Mouse (Mus musculus): ENCODE results near the gene Tspan5. TPM values are rescaled to one million over a fixed set of nuclear protein-coding genes. Genes with fewer than 3 reads are reported as not detected.

Gene Tspan5
- polyA plus RNA-seq, 1 experiment: 3.4 TPM

DNA sequence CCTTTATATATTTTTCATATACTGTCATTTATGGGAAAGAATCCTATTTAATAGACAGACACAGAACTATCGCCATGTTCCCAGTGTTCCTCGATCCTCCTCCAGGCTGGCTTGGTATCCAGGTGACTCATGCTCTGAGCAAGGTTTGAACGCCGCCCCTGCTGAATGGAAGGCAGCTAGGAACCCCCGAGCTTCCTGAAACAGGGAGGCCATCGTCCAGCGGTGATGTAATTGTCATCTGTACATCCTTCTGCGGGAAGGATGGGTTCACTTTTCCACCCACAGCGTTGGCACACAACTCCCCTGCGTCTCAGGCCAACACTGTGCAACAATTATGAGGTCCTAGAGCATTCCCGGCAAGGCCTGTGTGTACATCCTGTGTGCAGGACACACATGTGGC, 92.2 kb downstream of the Tspan5 start:
- Histone ChIP-seq H3K4me1 (no peaks in the 10 kb centered on the region), H3K4me3 (replicated peaks) (no peak overlapping the region), H3K36me3 (replicated peaks; ENCODE audit: low read length) (no peaks in the 10 kb centered on the region), H3K9me3 (peaks cover 13% of the 10 kb centered on the region), H3K27me3 (replicated peaks) (no peaks in the 10 kb centered on the region)
- no peak for TF ChIP-seq FLI1 (IDR thresholded peaks at IDR 0.05; ENCODE audit: low read length)

DNA sequence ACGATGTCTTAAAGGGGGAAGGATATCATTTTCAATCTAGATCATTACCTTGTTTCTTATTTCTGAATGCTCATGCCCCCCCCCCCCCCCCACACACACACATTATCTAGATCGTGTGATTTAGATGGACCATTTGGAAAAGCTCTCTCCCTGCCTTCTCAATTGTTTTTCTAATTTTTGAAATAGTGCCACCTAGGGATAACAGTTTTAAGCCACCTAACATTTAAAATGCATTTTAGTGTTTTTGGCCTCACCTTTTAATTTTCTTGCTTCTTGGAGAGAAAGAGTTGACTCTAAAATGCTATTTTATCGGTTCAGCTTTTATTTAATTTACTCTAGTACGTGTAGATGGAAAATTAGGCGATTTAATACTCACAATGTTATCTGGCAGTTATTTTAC, 94.9 kb downstream of the Tspan5 start:
- no peak for TF ChIP-seq GATA1 (IDR thresholded peaks at IDR 0.05; ENCODE audit: borderline replicate concordance, low read length)
- TF ChIP-seq FLI1 (IDR thresholded peaks at IDR 0.05; ENCODE audit: low read length): no peak

DNA sequence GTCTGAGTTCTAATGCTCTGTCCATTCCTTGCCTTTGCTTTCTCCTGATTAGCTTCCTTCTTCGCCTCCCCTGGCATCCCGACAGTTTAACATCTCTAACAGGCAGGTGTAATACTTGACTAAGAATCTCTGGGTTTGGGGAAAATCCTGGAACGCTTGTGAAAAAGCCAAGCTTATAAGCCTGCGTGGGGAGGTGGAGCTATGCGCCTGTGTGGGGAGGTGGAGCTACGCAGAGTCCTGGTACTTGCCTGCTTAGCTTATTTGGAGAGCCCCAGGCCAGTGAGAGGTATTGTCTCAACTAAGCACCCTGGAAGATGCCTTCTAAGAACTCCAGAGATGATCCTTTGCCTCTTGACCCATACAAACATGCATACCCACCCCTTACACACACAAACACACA, 95.7 kb downstream of the Tspan5 start:
- TF ChIP-seq GATA1 (IDR thresholded peaks at IDR 0.05; ENCODE audit: borderline replicate concordance, low read length) (no peak), FLI1 (IDR thresholded peaks at IDR 0.05; ENCODE audit: low read length) (no peak)
- Histone ChIP-seq H3K4me3 (replicated peaks) (no peak overlapping the region), H3K4me1 (no peaks in the 10 kb centered on the region), H3K27me3 (replicated peaks) (no peaks in the 10 kb centered on the region), H3K9me3 (no peaks in the 10 kb centered on the region), H3K36me3 (replicated peaks; ENCODE audit: low read length) (no peaks in the 10 kb centered on the region)

More for the DNA sequence above, 94.9 kb downstream of the Tspan5 start:
- H3K9me3 ChIP-seq: no peaks in the 10 kb centered on the region
- H3K36me3 ChIP-seq (replicated peaks; ENCODE audit: low read length): no peaks in the 10 kb centered on the region
- no peak overlapping the region for H3K4me3 ChIP-seq (replicated peaks)
- no peaks in the 10 kb centered on the region for H3K27me3 ChIP-seq (replicated peaks)
- no peaks in the 10 kb centered on the region for H3K4me1 ChIP-seq

DNA sequence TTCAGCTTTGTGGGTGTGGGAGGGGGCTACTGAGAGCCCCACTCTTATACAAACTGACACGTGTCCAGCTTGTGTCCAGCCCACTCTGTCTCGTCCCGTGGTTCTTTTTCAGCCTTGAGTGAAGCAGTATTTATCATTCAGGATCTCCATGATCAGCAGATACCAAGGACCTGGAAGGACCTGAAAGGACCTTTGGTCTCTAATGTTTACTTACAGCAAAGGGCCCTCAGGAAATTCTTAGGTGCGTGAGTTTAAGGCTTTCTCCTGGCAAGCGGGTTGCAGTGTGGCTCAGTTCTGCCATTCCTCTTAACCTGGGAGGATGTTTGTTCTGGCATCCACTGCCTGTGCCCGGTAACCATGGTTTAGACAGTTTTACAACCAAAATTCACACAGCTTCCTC, 97.7 kb downstream of the Tspan5 start:
- TF ChIP-seq GATA1 (IDR thresholded peaks at IDR 0.05; ENCODE audit: borderline replicate concordance, low read length) (no peak), FLI1 (IDR thresholded peaks at IDR 0.05; ENCODE audit: low read length) (no peak)
- H3K9me3 ChIP-seq: no peaks in the 10 kb centered on the region
- no peak overlapping the region for H3K4me3 ChIP-seq (replicated peaks)
- H3K27me3 ChIP-seq (replicated peaks): no peaks in the 10 kb centered on the region
- no peaks in the 10 kb centered on the region for H3K4me1 ChIP-seq
- no peaks in the 10 kb centered on the region for H3K36me3 ChIP-seq (replicated peaks; ENCODE audit: low read length)

DNA sequence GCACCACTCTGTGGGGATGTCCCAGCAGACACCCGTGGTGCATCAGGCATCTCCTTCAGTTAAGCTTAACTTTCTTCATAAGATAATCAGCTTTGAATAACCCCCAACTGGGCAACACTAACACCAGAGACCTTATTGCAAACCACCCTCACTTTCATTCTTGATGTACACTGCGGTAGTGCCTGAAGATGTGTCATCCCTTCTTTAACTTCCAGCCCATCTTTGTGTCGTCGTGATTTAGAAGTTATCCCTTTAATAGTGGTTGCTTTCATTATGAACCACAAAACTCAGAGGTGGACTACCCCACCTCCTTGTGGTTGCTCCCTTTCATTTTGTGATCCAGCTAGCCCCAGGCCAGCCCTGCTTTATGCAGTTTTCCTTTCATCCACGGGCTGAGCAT, 99.3 kb downstream of the Tspan5 start:
- Histone ChIP-seq H3K4me1 (no peaks in the 10 kb centered on the region), H3K4me3 (replicated peaks) (no peak overlapping the region), H3K36me3 (replicated peaks; ENCODE audit: low read length) (no peaks in the 10 kb centered on the region), H3K9me3 (no peaks in the 10 kb centered on the region), H3K27me3 (replicated peaks) (no peaks in the 10 kb centered on the region)
- TF ChIP-seq FLI1 (IDR thresholded peaks at IDR 0.05; ENCODE audit: low read length) (no peak), GATA1 (IDR thresholded peaks at IDR 0.05; ENCODE audit: borderline replicate concordance, low read length) (no peak)

DNA sequence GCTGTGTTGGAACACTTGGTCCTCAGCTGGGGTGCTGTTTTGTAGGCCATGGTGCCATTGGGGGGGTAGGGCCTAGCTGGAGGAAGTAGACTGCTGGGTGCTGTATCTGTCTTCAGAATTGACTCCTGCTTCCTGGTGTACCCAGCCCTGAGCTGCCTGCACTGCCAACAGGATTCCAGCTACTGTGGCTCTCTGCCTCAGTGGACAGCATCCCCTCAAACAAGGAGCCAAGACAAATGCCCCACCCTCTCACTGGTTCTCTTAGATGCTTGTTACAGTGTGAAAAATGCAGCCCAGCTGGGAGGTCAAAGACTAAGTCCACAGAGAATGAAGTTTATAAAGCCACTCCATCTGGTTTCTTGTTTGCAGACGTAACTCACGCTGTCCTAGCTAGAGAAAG, 101.2 kb downstream of the Tspan5 start:
- no peaks in the 10 kb centered on the region for H3K27me3 ChIP-seq (replicated peaks)
- no peaks in the 10 kb centered on the region for H3K9me3 ChIP-seq
- H3K4me3 ChIP-seq (replicated peaks): no peak overlapping the region
- H3K4me1 ChIP-seq: no peaks in the 10 kb centered on the region
- TF ChIP-seq FLI1 (IDR thresholded peaks at IDR 0.05; ENCODE audit: low read length) (no peak), GATA1 (IDR thresholded peaks at IDR 0.05; ENCODE audit: borderline replicate concordance, low read length) (no peak)
- H3K36me3 ChIP-seq (replicated peaks; ENCODE audit: low read length): no peaks in the 10 kb centered on the region

DNA sequence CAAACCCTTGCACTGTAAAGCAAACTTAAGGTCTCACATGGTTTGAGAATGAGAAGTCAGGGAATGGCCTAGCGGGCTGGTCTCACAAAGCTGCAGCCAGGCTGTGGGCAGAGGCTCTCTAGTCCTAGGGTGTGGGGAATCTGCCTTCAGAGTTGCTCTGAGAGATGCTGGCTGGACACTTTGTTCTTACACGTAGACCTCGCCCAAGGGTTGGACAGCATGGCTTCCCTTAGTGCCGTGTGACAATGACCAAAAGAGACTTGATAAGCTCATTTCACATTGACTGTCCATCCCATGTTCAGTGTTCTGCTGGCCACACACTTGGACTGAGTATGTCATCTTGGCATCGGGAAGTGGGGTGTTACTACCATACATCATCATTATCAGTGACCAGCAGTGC, 101.6 kb downstream of the Tspan5 start:
- TF ChIP-seq GATA1 (IDR thresholded peaks at IDR 0.05; ENCODE audit: borderline replicate concordance, low read length) (no peak), FLI1 (IDR thresholded peaks at IDR 0.05; ENCODE audit: low read length) (no peak)
- Histone ChIP-seq H3K4me3 (replicated peaks) (no peak overlapping the region), H3K9me3 (no peaks in the 10 kb centered on the region), H3K36me3 (replicated peaks; ENCODE audit: low read length) (no peaks in the 10 kb centered on the region), H3K4me1 (no peaks in the 10 kb centered on the region), H3K27me3 (replicated peaks) (no peaks in the 10 kb centered on the region)

DNA sequence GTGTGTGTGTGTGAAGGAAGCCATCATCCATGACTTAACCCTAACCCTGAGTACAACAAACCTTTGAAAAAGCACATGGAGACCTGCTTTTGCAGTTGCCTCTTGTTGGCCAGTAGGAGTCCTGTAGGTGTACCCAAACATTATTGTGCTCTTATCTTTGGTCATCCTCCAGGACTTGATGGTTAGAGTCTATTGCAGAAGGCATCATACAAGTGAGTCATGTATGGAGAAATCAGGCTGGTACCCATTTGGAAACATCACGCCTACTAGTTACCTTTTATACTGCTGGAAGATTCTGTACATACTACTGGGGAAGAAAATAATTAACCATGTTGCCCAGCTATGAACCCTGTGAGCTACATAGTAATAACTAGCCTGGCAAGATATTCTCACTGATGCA, 103.8 kb downstream of the Tspan5 start:
- no peaks in the 10 kb centered on the region for H3K27me3 ChIP-seq (replicated peaks)
- no peak for TF ChIP-seq FLI1 (IDR thresholded peaks at IDR 0.05; ENCODE audit: low read length)
- no peak for TF ChIP-seq GATA1 (IDR thresholded peaks at IDR 0.05; ENCODE audit: borderline replicate concordance, low read length)
- H3K9me3 ChIP-seq: no peaks in the 10 kb centered on the region
- no peaks in the 10 kb centered on the region for H3K4me1 ChIP-seq
- no peak overlapping the region for H3K4me3 ChIP-seq (replicated peaks)
- no peaks in the 10 kb centered on the region for H3K36me3 ChIP-seq (replicated peaks; ENCODE audit: low read length)

DNA sequence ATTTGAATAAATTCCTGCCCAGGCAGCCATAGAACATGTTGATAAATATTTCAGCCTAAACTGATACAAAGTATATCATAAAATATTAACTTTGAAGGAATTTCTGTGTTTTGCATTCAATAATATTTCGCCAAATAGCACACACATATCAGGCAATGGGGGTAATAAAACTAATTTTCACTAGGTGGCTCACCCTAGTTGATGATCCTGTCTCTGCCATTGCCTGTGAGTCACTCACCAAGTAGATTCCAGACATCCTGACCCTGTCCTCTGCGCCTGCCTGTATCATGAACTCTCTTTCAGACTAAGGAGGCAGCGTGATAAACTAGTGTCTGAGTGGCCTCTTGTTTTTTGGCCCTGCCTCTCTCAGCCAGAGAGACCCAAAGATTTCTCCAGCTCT, 105.8 kb downstream of the Tspan5 start:
- TF ChIP-seq FLI1 (IDR thresholded peaks at IDR 0.05; ENCODE audit: low read length): no peak
- TF ChIP-seq GATA1 (IDR thresholded peaks at IDR 0.05; ENCODE audit: borderline replicate concordance, low read length): no peak
- no peaks in the 10 kb centered on the region for H3K27me3 ChIP-seq (replicated peaks)

DNA sequence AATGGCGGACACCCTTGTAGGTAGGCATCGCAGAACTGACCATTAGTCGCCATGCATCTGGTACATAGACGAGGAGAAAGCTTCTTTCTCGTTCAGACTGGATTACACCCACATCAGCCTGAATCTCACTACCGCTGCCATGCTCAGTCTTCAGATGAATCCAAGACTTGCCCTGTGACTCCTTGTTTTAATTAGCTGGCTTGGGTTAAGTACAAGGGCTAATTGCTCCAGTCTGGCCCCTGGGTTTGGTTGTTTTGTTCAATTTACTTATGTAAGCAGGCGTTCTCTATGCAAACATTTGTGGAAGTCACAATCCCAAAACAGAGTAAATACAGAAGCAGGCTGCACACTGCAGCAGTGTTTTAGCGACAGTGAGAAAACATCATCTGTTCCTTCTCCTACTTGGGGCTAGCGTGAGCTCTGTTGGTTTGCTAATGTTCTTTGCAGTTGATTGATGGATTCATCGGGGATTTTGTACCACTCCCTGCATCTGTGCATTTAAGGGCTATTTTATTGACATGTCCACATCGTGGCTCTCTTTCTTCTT, 107.8 kb downstream of the Tspan5 start:
- Histone ChIP-seq H3K4me3 (replicated peaks) (no peak overlapping the region), H3K27me3 (replicated peaks) (no peaks in the 10 kb centered on the region), H3K9me3 (no peaks in the 10 kb centered on the region), H3K36me3 (replicated peaks; ENCODE audit: low read length) (no peaks in the 10 kb centered on the region), H3K4me1 (no peaks in the 10 kb centered on the region)
- TF ChIP-seq FLI1 (IDR thresholded peaks at IDR 0.05; ENCODE audit: low read length) (no peak), GATA1 (IDR thresholded peaks at IDR 0.05; ENCODE audit: borderline replicate concordance, low read length) (no peak)

More for the DNA sequence above, 105.8 kb downstream of the Tspan5 start:
- H3K36me3 ChIP-seq (replicated peaks; ENCODE audit: low read length): no peaks in the 10 kb centered on the region
- no peak overlapping the region for H3K4me3 ChIP-seq (replicated peaks)
- H3K9me3 ChIP-seq: no peaks in the 10 kb centered on the region
- no peaks in the 10 kb centered on the region for H3K4me1 ChIP-seq

DNA sequence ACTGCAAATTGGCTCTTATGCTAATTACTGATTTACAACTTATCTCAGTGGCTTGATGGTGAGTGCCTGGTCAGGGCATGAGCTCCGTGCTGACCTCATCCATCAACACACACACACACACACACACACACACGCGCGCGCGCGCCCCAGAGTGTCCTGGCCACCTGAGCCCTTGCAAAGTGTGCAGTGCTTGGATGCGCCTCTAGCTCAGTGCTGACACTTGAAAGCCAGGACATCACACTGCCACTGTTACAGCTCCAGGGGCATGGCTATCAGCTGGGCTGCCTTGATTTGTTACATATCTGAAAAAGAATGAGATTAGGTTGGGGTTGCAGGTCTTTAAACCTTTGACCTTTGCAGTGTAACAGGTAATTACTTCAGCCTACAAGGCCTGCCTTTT, 109.9 kb downstream of the Tspan5 start:
- H3K9me3 ChIP-seq: no peaks in the 10 kb centered on the region
- no peaks in the 10 kb centered on the region for H3K36me3 ChIP-seq (replicated peaks; ENCODE audit: low read length)
- H3K4me1 ChIP-seq: no peaks in the 10 kb centered on the region
- no peak overlapping the region for H3K4me3 ChIP-seq (replicated peaks)
- no peaks in the 10 kb centered on the region for H3K27me3 ChIP-seq (replicated peaks)
- no peak for TF ChIP-seq FLI1 (IDR thresholded peaks at IDR 0.05; ENCODE audit: low read length)
- no peak for TF ChIP-seq GATA1 (IDR thresholded peaks at IDR 0.05; ENCODE audit: borderline replicate concordance, low read length)

Measured in megakaryocyte, embryonic 14.5 days (primary cell).